Mouse (Mus musculus): ENCODE data around the gene Amdhd2.
"Not testable (repeated sequence)": the region's sequence is repeated elsewhere in the genome, so short reads cannot be mapped to it uniquely, and the experiment has no call there.

Amdhd2 gene

GRCm38 (mm10) chr17:24155742-24156141 lies 7.8 kb downstream of the Amdhd2 start:
- DNase-seq, result no peak

GRCm38 (mm10) chr17:24154463-24154862 lies 9.1 kb downstream of the Amdhd2 start:
- peak; percentile 92 for DNase-seq

- peak; percentile 88 for DNase-seq
Observed at GRCm38 (mm10) chr17:24151890-24152563, 11.5 kb downstream of the Amdhd2 start.

- no peak for DNase-seq
Observed at GRCm38 (mm10) chr17:24151382-24151781, 12.2 kb downstream of the Amdhd2 start.

- DNase-seq, result no peak
Observed at GRCm38 (mm10) chr17:24150824-24151223, 12.7 kb downstream of the Amdhd2 start, which contains the start of gene Pdpk1. Gene Pdpk1, minus strand, starts transcription at chr17:24150924.

- no peak for DNase-seq
Observed at GRCm38 (mm10) chr17:24149421-24149820, 14.1 kb downstream of the Amdhd2 start.

GRCm38 (mm10) chr17:24142897-24143296 lies 20.7 kb downstream of the Amdhd2 start:
- DNase-seq, result no peak

GRCm38 (mm10) chr17:24141425-24141920 lies 22.1 kb downstream of the Amdhd2 start:
- peak; percentile 97 for DNase-seq

- peak; percentile 63 for DNase-seq
Observed at GRCm38 (mm10) chr17:24140845-24141424, 22.6 kb downstream of the Amdhd2 start.

- no peak for DNase-seq
Observed at GRCm38 (mm10) chr17:24139968-24140367, 23.6 kb downstream of the Amdhd2 start.

GRCm38 (mm10) chr17:24139256-24139655 lies 24.3 kb downstream of the Amdhd2 start:
- DNase-seq, result no peak

- no peak for DNase-seq
Observed at GRCm38 (mm10) chr17:24137226-24137880, 26.2 kb downstream of the Amdhd2 start.

- DNase-seq, result no peak
Observed at GRCm38 (mm10) chr17:24134062-24134461, 29.5 kb downstream of the Amdhd2 start.

GRCm38 (mm10) chr17:24132919-24133318 lies 30.6 kb downstream of the Amdhd2 start:
- not testable (repeated sequence) for DNase-seq

- no peak for DNase-seq
Observed at GRCm38 (mm10) chr17:24131570-24131969, 32.0 kb downstream of the Amdhd2 start.

- DNase-seq, result not testable (repeated sequence)
Observed at GRCm38 (mm10) chr17:24129246-24129645, 34.3 kb downstream of the Amdhd2 start.

- DNase-seq, result no peak
Observed at GRCm38 (mm10) chr17:24127592-24127991, 36.0 kb downstream of the Amdhd2 start.

- DNase-seq, result no peak
Observed at GRCm38 (mm10) chr17:24126801-24127200, 36.8 kb downstream of the Amdhd2 start.

GRCm38 (mm10) chr17:24119446-24119845 lies 44.1 kb downstream of the Amdhd2 start:
- DNase-seq, result no peak

- DNase-seq, result no peak
Observed at GRCm38 (mm10) chr17:24113031-24113430, 50.5 kb downstream of the Amdhd2 start.

- no peak for DNase-seq
Observed at GRCm38 (mm10) chr17:24111256-24111655, 52.3 kb downstream of the Amdhd2 start.

GRCm38 (mm10) chr17:24108896-24109295 lies 54.7 kb downstream of the Amdhd2 start:
- no peak for DNase-seq

All from kidney, adult 11 months (tissue).